Mouse (Mus musculus) liver, adult (tissue): ENCODE data around the gene Orai1.
A peak's percentile ranks its signal among the peaks of the same experiment; 100 is the strongest.

ENCODE experiments used
- GATA4 ChIP-seq: IDR thresholded peaks from 2 replicates; pipeline ENCODE4 v1.6.1; 2014; ENCODE audit warnings: mild to moderate bottlenecking, low read length; ENCODE audit not compliant: insufficient replicate concordance

The Orai1 gene

DNA sequence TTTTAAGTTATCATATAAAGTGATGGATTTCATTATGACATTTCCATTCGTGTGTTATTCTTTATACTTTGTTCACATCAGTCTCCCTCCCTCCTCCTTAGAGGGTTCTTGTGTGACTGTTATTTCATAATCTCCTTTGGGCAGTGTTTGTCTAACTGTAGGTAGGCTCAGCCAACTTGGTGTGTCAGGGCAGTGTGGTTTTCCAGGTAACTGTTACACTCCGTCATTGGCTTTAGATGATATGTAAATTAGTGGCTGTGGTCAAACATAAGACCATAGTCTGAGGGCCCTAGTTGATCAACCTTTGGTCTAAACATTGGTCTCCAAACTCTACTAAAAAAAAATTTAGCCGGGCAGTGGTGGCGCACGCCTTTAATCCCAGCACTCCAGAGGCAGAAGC is 5.6 kb downstream of the Orai1 start:
- TF ChIP-seq GATA4: no peak

DNA sequence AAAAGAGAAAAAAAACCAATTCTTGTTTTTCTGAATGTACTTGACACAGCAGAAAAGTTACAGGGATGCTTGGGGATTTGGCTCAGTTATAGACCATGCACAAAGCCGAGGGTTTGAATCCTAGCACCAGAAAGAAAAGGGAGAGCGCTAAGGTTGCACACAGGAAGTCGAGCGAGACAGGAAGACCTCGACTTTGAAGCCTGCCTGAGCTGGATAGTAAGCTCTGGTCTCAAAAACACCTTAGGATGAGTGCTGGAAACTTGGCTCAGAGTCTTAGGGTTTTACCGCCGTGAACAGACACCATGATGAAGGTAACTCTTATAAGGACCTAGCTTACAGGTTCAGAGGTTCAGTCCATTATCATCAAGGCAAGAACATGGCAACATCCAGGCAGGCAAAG is 6.6 kb downstream of the Orai1 start:
- no peak for TF ChIP-seq GATA4

DNA sequence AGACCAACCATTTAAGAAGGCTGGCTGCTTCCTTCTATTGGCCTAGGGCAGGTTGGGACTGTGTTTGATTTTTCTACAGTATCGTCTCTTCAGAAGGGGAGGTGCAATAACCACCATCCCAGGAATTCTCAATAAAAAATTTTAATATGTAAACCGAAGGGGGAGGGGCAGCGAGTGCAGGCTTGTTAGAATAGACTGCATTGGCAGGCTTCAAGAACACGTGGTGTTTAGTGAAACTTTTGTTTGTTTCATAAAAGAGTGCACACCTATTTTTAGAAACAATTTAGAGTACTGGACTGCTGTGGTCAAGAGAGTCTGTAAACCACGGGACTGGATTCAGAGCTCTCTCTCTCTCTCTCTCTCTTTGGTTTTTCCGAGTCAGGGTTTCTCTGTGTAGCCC is 8.2 kb downstream of the Orai1 start:
- TF ChIP-seq GATA4: no peak

DNA sequence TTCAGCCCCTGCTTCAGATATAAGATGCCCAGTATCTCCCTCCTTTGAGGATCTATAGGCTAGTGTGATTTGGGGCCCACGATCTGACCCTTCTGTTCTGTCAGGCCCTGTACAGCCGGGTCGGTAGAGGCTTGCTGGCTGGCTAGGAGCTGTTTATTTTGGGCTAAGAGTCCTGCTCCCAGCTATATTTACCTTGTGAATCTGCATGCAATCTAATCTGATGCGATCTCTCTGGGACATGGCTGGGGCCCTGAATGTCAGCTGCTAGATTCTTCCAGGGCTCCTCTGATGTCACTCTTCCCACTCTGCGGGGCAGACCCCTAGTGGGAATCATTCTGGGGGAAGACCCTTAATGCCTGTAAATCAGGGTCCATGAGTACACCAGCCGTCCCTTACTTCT is 9.4 kb downstream of the Orai1 start:
- peak; percentile 80; the same call in 1 of the 2 replicates for TF ChIP-seq GATA4

DNA sequence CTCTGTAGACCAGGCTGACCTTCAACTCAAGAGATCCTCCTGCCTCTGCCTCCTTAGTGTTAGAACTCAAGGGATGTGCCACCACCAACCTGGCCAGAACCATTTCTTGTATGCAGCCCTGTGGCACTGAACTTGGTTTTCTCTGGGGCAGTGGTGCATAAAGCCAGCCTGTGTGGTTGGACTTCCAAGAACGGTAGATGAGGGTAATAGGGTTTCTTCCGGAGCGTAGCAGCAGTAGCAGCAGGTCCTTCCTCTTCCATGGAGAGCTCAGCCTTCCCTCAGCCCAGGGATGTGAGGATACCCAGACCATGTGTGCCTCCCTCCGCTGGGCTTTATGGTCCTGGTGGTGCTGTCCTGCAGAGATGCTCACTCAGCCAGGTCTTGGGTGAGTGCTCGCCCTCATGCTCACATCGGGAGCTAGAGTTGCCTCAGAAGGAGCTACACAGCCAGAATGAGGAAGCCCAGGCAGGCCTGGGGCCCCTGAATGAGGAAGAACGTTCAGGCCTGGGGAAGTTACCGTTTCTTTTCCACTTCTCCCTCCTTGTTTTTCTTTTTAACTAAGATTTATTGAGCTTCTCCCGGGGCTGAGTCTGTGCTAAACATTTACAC is 10.2 kb downstream of the Orai1 start:
- no peak for TF ChIP-seq GATA4

DNA sequence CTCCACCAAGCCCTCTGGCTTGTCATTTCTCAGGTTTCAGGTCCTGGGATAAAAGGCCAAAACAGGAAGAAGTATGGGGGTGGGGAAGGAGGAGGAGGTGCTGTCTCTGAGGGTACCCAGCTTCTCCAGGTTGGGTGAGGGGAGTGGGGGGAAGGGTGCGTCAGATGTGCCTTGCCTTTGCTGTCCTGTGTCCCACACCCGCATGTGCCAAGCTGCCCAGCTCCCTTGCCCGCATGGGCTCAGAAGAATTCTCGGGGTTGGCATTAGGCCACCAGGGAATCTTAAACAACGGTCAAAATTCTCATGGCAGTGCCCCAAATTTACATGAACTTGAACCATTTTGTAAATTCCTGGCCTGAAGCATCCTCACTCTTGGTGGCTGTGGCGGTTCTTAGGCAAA is 11.5 kb downstream of the Orai1 start:
- TF ChIP-seq GATA4: no peak

DNA sequence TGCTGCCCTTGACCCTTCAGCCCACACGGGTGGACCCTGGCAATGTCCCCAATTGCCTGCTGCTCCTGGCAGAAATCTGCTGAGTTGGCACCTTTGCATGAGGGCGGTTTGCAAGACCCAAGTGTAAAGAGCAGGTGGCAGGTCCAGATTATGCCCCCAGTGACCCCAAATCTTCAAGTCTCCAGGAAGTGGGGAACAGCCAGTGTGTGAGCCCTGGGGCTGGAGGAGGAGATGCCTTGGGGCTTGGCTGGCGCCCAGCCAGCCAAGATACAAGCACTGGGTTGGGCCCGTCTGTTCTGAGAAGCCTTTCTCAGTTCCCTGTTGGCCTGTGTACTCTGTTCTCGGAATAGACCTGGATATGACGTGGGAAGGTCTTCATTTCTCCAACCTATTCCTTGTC is 12.6 kb downstream of the Orai1 start:
- no peak for TF ChIP-seq GATA4

DNA sequence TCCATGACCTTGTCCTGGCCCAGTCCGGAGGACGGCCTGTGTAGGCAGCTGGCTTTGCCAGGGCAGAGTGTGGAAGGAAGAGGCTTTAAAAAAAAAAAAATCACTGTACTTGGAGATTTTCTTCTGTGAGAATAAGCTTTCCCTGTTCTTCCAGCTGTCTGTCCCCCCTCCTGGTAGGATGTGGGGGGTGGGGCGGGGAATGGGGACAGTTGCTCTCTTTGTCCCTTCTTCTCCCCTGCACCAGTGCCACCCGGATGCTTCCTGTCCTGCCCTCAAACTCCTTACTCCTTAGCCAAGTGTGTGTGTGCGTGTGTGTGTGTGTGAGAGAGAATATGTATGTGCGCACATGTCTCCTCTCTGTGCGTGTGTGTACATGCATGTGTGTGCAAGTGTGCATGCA is 14.9 kb downstream of the Orai1 start:
- no peak for TF ChIP-seq GATA4

DNA sequence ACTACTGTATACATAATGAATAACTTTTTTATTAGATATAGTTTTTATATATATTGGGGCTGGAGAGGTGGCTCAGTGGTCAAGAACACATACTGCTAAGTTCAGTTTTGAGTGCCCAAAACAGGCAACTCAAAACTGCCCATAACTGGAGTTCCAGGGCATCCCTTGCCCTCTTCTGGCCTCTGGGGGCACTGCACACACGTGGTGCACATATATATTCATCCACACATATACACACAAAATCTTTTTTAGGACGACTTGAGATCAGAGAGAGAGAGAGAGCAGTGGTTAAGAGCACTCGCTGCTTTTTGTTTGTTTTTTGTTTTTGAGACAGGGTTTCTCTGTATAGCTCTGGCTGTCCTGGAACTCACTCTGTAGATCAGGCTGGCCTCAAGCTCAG is 16.4 kb downstream of the Orai1 start:
- no peak for TF ChIP-seq GATA4

DNA sequence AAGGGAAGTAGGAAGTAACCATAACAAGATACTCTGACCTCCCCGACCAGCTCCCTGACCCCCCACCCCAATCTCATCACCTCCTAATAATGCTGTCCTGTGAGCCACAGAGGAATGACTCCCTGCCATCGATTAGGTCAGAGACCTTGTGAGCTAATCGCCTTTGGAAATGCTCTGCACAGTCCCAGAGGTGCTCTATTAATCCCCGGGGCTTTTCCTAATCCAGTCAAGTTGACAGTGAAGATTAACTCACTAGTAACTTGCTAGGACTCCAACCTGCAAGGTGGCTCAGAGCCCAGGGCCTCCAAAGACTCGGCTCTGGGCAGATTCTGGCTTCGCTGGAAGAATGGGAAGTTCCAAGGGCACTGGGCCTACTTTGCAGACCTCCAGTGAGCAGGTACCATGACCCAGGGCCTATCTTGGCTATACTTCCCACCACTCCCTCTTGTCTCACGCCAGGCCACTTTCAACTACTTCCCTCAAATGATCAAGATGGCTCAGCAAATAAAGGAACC is 18.8 kb downstream of the Orai1 start:
- TF ChIP-seq GATA4: no peak

DNA sequence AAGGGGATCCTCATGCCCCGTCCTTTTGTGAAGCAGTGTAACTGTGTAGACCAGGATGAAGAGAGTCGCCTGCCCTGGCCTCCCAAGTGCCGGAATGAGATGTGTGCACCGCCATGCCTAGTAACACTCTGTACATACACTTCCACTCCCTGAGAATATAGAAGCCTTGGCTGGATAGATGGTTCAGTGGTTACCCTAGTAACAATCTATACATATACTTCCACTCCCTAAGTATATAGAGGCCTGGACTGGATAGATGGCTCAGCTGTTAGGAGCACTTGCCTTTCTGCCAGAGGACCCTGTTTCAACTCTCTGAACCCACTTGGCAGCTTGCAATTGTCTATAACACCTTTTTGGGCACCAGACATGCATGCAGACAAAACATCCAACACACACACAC is 20.2 kb downstream of the Orai1 start:
- no peak for TF ChIP-seq GATA4

DNA sequence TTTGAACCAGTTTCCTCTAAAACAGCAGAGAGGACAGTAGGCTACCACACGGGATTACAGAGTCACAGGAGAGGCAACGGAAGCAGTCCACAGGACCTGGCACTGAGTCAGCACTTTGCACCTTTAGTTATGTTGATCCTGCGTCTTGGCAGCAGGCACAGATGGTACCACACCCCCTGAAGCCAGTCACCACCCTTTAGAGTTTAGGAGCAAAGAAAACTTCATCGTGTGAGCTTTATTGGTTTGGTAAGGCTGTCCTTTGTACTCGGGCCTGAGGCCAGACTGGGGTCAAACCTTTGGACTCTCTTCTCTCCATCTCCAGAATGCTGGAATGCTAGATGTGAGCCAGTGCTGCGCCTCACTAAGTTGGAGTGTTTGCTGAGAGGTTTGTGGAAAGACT is 20.7 kb downstream of the Orai1 start:
- no peak for TF ChIP-seq GATA4

DNA sequence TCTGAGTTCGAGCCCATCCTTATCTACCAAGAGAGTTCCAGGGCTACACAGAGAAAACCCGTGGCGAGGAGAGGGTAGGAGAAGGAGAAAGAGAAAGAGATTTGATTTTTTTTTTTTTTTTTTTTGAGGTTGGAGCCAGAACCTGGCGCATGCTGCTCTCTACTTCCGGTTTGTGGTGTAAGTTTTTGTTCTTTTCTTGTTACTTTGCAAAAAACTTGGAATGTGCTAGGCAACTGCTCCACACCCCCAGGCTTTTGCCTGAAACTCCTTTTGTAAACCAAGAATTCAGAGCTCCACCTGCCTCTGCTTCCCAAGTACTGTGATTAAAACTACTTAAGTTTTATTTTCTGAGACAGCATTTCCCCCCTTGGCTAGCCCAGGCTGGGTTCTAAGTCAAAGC is 23.2 kb downstream of the Orai1 start:
- no peak for TF ChIP-seq GATA4

DNA sequence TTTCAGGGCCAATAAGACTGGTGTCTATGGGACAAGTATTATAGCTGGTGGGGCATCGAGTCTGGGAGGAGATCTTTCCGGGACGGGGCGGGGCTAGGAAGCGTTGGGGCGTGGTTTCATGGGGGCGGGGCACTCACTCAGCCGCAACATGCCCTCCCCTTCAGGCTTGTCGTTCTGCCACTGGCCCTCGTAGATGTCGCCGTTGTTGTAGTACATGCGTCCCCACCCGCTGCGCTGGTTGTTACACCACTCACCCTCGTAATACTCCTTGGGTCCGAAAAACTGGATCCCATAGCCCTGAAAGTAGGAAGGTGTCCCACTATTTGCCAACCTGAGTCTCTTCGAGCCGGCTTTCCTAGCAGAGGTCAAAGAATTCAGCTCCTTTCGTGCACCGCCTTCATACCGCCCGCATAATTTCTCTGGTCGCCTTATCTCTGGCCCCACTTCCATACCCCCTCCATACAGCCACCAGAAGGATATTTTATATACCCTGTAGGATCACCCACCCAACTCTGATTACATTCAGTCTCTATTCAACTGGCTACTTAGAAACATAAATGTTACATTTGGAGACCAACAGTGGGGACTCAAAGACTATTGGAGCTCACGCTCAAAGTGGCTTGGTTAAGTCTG is 24.4 kb downstream of the Orai1 start:
- no peak for TF ChIP-seq GATA4

DNA sequence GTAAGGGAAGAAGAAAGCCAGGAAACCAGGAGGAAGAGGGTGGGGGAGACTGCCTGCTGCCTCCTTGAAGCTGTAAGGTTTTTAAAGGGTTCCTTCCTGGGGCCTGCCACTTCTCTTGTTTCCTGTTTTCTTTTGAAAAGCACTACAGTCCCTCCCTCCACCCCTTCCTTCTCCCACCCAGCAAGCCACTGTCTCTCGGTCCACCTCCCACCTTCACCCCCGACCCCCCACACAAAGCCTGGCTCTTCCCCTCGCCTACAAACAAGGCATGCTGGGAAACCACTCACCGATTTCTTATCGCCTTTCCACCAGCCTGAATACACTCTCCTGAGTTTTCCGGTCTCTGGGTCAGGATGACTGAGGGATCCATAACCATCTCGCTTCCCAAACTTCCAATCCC is 25.9 kb downstream of the Orai1 start:
- no peak for TF ChIP-seq GATA4

DNA sequence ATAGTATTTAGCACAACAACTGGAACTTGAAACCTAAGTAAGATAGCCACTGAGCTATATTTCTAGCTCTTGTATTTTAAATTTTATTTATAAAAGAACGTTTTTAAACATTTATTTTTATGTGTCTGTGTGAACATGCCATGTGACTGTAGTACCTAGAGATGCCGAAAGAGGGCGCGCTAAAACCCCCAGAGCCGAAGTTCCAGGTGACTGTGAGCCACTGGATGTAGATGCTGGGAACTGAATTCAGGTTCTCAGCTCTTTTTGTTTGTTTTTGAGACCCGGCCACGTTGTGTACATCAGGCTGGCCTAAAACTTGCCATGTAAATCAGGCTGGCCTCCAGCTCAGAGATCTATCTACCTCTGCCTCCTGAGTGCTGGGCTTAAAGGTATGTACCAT is 29.0 kb downstream of the Orai1 start:
- no peak for TF ChIP-seq GATA4
